Mouse (Mus musculus): ENCODE data around the gene Zfp423.

The Zfp423 gene

GRCm38 (mm10) chr8:87742016-87742415 is 217.4 kb downstream of the Zfp423 start:
- in situ Hi-C loops (cut with MboI; ENCODE audit: low pct_unique_long_range_greater_than_20kb in 1 of 2, low sequenced_read_pairs in 2 of 2, unreplicated experiment in 1 of 2) = loop anchor here in 1 of 2 experiments (10.0 kb wide), 1 partner anchor 97 kb away; no protein-coding TSS in a partner anchor

- in situ Hi-C loops (cut with MboI; ENCODE audit: low pct_unique_long_range_greater_than_20kb in 1 of 2, low sequenced_read_pairs in 2 of 2, unreplicated experiment in 1 of 2) = loop anchor here in 1 of 2 experiments (10.0 kb wide), 1 partner anchor 96 kb away; no protein-coding TSS in a partner anchor
Measured at GRCm38 (mm10) chr8:87740946-87741530, 218.4 kb downstream of the Zfp423 start.

- in situ Hi-C loops (cut with MboI; ENCODE audit: low pct_unique_long_range_greater_than_20kb in 1 of 2, low sequenced_read_pairs in 2 of 2, unreplicated experiment in 1 of 2) = no loop called here
Measured at GRCm38 (mm10) chr8:87737900-87738299, 221.5 kb downstream of the Zfp423 start.

GRCm38 (mm10) chr8:87734902-87735301 is 224.5 kb downstream of the Zfp423 start:
- in situ Hi-C loops (cut with MboI; ENCODE audit: low pct_unique_long_range_greater_than_20kb in 1 of 2, low sequenced_read_pairs in 2 of 2, unreplicated experiment in 1 of 2) = no loop called here

GRCm38 (mm10) chr8:87734496-87734895 is 224.9 kb downstream of the Zfp423 start:
- in situ Hi-C loops (cut with MboI; ENCODE audit: low pct_unique_long_range_greater_than_20kb in 1 of 2, low sequenced_read_pairs in 2 of 2, unreplicated experiment in 1 of 2) = no loop called here

- in situ Hi-C loops (cut with MboI; ENCODE audit: low pct_unique_long_range_greater_than_20kb in 1 of 2, low sequenced_read_pairs in 2 of 2, unreplicated experiment in 1 of 2) = no loop called here
Measured at GRCm38 (mm10) chr8:87731062-87731461, 228.3 kb downstream of the Zfp423 start.

GRCm38 (mm10) chr8:87723015-87723414 is 236.4 kb downstream of the Zfp423 start:
- in situ Hi-C loops (cut with MboI; ENCODE audit: low pct_unique_long_range_greater_than_20kb in 1 of 2, low sequenced_read_pairs in 2 of 2, unreplicated experiment in 1 of 2) = no loop called here

GRCm38 (mm10) chr8:87719137-87719815 is 240.1 kb downstream of the Zfp423 start:
- in situ Hi-C loops (cut with MboI; ENCODE audit: low pct_unique_long_range_greater_than_20kb in 1 of 2, low sequenced_read_pairs in 2 of 2, unreplicated experiment in 1 of 2) = no loop called here

GRCm38 (mm10) chr8:87717445-87717844 is 241.9 kb downstream of the Zfp423 start:
- in situ Hi-C loops (cut with MboI; ENCODE audit: low pct_unique_long_range_greater_than_20kb in 1 of 2, low sequenced_read_pairs in 2 of 2, unreplicated experiment in 1 of 2) = no loop called here

GRCm38 (mm10) chr8:87716726-87717248 is 242.6 kb downstream of the Zfp423 start:
- in situ Hi-C loops (cut with MboI; ENCODE audit: low pct_unique_long_range_greater_than_20kb in 1 of 2, low sequenced_read_pairs in 2 of 2, unreplicated experiment in 1 of 2) = no loop called here

- in situ Hi-C loops (cut with MboI; ENCODE audit: low pct_unique_long_range_greater_than_20kb in 1 of 2, low sequenced_read_pairs in 2 of 2, unreplicated experiment in 1 of 2) = no loop called here
Measured at GRCm38 (mm10) chr8:87715731-87716682, 243.4 kb downstream of the Zfp423 start.

- in situ Hi-C loops (cut with MboI; ENCODE audit: low pct_unique_long_range_greater_than_20kb in 1 of 2, low sequenced_read_pairs in 2 of 2, unreplicated experiment in 1 of 2) = no loop called here
Measured at GRCm38 (mm10) chr8:87713946-87714345, 245.4 kb downstream of the Zfp423 start.

- in situ Hi-C loops (cut with MboI; ENCODE audit: low pct_unique_long_range_greater_than_20kb in 1 of 2, low sequenced_read_pairs in 2 of 2, unreplicated experiment in 1 of 2) = no loop called here
Measured at GRCm38 (mm10) chr8:87711955-87712354, 247.4 kb downstream of the Zfp423 start.

- in situ Hi-C loops (cut with MboI; ENCODE audit: low pct_unique_long_range_greater_than_20kb in 1 of 2, low sequenced_read_pairs in 2 of 2, unreplicated experiment in 1 of 2) = no loop called here
Measured at GRCm38 (mm10) chr8:87708127-87708637, 251.2 kb downstream of the Zfp423 start.

GRCm38 (mm10) chr8:87707176-87707575 is 252.2 kb downstream of the Zfp423 start:
- in situ Hi-C loops (cut with MboI; ENCODE audit: low pct_unique_long_range_greater_than_20kb in 1 of 2, low sequenced_read_pairs in 2 of 2, unreplicated experiment in 1 of 2) = no loop called here

- in situ Hi-C loops (cut with MboI; ENCODE audit: low pct_unique_long_range_greater_than_20kb in 1 of 2, low sequenced_read_pairs in 2 of 2, unreplicated experiment in 1 of 2) = no loop called here
Measured at GRCm38 (mm10) chr8:87704756-87705155, 254.6 kb downstream of the Zfp423 start.

- in situ Hi-C loops (cut with MboI; ENCODE audit: low pct_unique_long_range_greater_than_20kb in 1 of 2, low sequenced_read_pairs in 2 of 2, unreplicated experiment in 1 of 2) = no loop called here
Measured at GRCm38 (mm10) chr8:87702790-87703311, 256.5 kb downstream of the Zfp423 start.

- in situ Hi-C loops (cut with MboI; ENCODE audit: low pct_unique_long_range_greater_than_20kb in 1 of 2, low sequenced_read_pairs in 2 of 2, unreplicated experiment in 1 of 2) = no loop called here
Measured at GRCm38 (mm10) chr8:87702051-87702521, 257.3 kb downstream of the Zfp423 start.

All from mouse embryonic stem cell (cell line).